Mouse (Mus musculus): ENCODE data around the gene Setd3. TPM values are rescaled to one million over a fixed set of nuclear protein-coding genes. Genes with fewer than 3 reads are reported as not detected.

Setd3 gene
- total and polyA plus RNA-seq, 3 experiments = 40.1 to 59.9 TPM; not detected in 1

DNA sequence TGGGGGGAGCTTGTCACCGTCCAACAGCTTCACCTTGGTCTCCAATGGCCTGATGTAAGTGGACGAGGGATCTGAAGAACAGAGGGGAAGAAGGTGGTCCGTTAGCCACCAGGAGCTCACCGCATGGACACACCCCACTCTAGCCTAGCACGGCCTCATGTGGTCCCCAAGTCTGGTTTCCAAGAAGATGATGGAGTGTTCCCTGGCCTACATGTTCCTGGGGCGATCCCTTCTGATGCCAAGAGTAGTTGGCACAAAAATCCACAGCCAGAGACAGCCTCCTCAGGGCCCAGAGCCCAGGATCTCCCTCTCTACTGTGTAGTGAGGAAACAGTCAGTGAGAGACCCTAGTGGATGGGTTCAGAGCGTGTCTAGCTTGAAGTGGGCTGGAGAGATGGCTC, 42.6 kb upstream of the Setd3 start:
- H3K27me3 ChIP-seq (ENCODE audit: control insufficient read depth in 1 of 2, insufficient read depth in 2 of 2, low read length in 2 of 2) = no peaks in the 10 kb centered on the region

DNA sequence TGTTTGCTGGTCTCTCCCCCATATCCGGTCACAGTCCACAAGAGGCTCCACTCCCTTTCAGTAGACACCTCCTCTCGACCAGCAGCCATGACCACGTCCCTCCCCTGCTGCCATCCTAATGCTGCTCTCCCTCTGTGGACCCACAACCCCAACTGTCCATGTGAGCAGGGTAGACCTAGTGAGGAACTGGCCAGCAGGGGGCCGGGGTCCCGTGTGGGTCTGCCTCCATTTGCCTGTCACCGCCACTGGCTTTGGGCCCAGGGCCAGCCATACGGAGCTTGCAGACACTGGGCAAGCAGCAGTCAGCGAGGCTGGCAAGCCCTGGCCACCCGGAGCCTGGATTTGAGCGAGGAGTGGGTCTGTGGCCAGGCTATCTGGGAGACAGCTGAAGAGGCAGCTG, 42.1 kb upstream of the Setd3 start:
- TF ChIP-seq ZKSCAN1 (IDR thresholded peaks at IDR 0.05; ENCODE audit: low read depth, low read length) = no peak
- TF ChIP-seq NELFE (IDR thresholded peaks at IDR 0.05; ENCODE audit: low read depth, low read length) = no peak
- no peak for TF ChIP-seq MYC (IDR thresholded peaks at IDR 0.05; ENCODE audit: low read depth, low read length)
- TF ChIP-seq ELF1 (IDR thresholded peaks at IDR 0.05; ENCODE audit: low read depth, low read length) = no peak
- TF ChIP-seq CTCF (IDR thresholded peaks at IDR 0.05 in 2 of 3, conservative IDR thresholded peaks at IDR 0.05 in 1 of 3; ENCODE audit: control insufficient read depth in 1 of 3, insufficient read depth in 1 of 3, low read depth in 2 of 3, low read length in 3 of 3, poor library complexity in 1 of 3, severe bottlenecking in 1 of 3) = peak in 1 of 3 experiments; percentile 9; a peak in 1 of 6 replicates
- Histone ChIP-seq H3K4me3 (ENCODE audit: control insufficient read depth in 1 of 2, insufficient read depth in 1 of 2, low read depth in 2 of 2, low read length in 2 of 2) (no peak overlapping the region), H3K27me3 (ENCODE audit: control insufficient read depth in 1 of 2, insufficient read depth in 2 of 2, low read length in 2 of 2) (no peaks in the 10 kb centered on the region), H3K36me3 (ENCODE audit: control insufficient read depth in 1 of 2, insufficient read depth in 2 of 2, low read length in 2 of 2) (no peaks in the 10 kb centered on the region), H3K79me2 (ENCODE audit: control insufficient read depth, insufficient read depth, low read length, poor library complexity) (no peaks in the 10 kb centered on the region), H3K4me1 (ENCODE audit: control insufficient read depth in 1 of 2, insufficient read depth in 2 of 2, low read length in 2 of 2) (no peaks in the 10 kb centered on the region), H3K27ac (ENCODE audit: control insufficient read depth, low read depth, low read length) (no peak overlapping the region), H3K9ac (ENCODE audit: control insufficient read depth, low read depth, low read length, poor library complexity, severe bottlenecking) (no peak overlapping the region), H3K9me3 (replicated peaks; ENCODE audit: insufficient read depth, low read length) (no peaks in the 10 kb centered on the region)
- DNase-seq (ENCODE audit: low read depth, low spot score) = no peak

More for the DNA sequence above, 42.6 kb upstream of the Setd3 start:
- Histone ChIP-seq H3K4me3 (ENCODE audit: control insufficient read depth in 1 of 2, insufficient read depth in 1 of 2, low read depth in 2 of 2, low read length in 2 of 2) (no peak overlapping the region), H3K9ac (ENCODE audit: control insufficient read depth, low read depth, low read length, poor library complexity, severe bottlenecking) (no peak overlapping the region), H3K79me2 (ENCODE audit: control insufficient read depth, insufficient read depth, low read length, poor library complexity) (no peaks in the 10 kb centered on the region), H3K36me3 (ENCODE audit: control insufficient read depth in 1 of 2, insufficient read depth in 2 of 2, low read length in 2 of 2) (no peaks in the 10 kb centered on the region), H3K27ac (ENCODE audit: control insufficient read depth, low read depth, low read length) (no peak overlapping the region), H3K4me1 (ENCODE audit: control insufficient read depth in 1 of 2, insufficient read depth in 2 of 2, low read length in 2 of 2) (no peaks in the 10 kb centered on the region), H3K9me3 (replicated peaks; ENCODE audit: insufficient read depth, low read length) (no peaks in the 10 kb centered on the region)
- DNase-seq (ENCODE audit: low read depth, low spot score) = no peak
- TF ChIP-seq RCOR1 (IDR thresholded peaks at IDR 0.05; ENCODE audit: low read depth, low read length) = no peak
- no peak for TF ChIP-seq MEF2A (IDR thresholded peaks at IDR 0.05; ENCODE audit: extremely low read depth, insufficient replicate concordance, low read depth, low read length, poor library complexity, severe bottlenecking)
- no peak for TF ChIP-seq POLR2AphosphoS5 (IDR thresholded peaks at IDR 0.05; ENCODE audit: borderline replicate concordance, low read depth, low read length)
- no peak for TF ChIP-seq TAL1 (IDR thresholded peaks at IDR 0.05; ENCODE audit: low read length)

DNA sequence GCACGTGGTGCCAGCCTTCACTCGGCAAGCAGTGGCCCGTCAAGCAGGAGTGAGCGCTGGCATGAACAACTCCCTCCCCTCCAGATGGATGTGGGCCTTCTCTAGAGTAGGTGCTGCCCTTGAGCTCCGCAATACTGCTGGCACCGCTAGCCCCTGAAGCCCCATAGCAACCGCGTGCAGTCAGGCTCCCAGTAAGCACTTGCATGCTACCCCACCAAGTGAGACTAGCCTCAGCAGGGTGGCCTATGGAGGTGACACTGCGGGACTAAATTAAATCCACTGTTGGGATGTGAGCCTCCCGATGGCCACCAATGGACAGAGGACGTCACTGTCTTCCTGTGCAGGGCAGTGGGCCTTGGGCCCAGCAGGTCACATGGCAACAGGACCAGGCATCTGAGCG, 41.5 kb upstream of the Setd3 start:
- DNase-seq (ENCODE audit: low read depth, low spot score) = no peak
- H3K9me3 ChIP-seq (replicated peaks; ENCODE audit: insufficient read depth, low read length) = no peaks in the 10 kb centered on the region
- H3K4me3 ChIP-seq (ENCODE audit: control insufficient read depth in 1 of 2, insufficient read depth in 1 of 2, low read depth in 2 of 2, low read length in 2 of 2) = no peak overlapping the region

More for the DNA sequence above, 41.5 kb upstream of the Setd3 start:
- Histone ChIP-seq H3K9ac (ENCODE audit: control insufficient read depth, low read depth, low read length, poor library complexity, severe bottlenecking) (no peak overlapping the region), H3K4me1 (ENCODE audit: control insufficient read depth in 1 of 2, insufficient read depth in 2 of 2, low read length in 2 of 2) (no peaks in the 10 kb centered on the region), H3K36me3 (ENCODE audit: control insufficient read depth in 1 of 2, insufficient read depth in 2 of 2, low read length in 2 of 2) (no peaks in the 10 kb centered on the region), H3K79me2 (ENCODE audit: control insufficient read depth, insufficient read depth, low read length, poor library complexity) (no peaks in the 10 kb centered on the region), H3K27ac (ENCODE audit: control insufficient read depth, low read depth, low read length) (no peak overlapping the region), H3K27me3 (ENCODE audit: control insufficient read depth in 1 of 2, insufficient read depth in 2 of 2, low read length in 2 of 2) (no peaks in the 10 kb centered on the region)
- no peak for TF ChIP-seq GABPA (IDR thresholded peaks at IDR 0.05; ENCODE audit: low read depth, low read length)
- TF ChIP-seq RCOR1 (IDR thresholded peaks at IDR 0.05; ENCODE audit: low read depth, low read length) = no peak
- no peak for TF ChIP-seq MAZ (IDR thresholded peaks at IDR 0.05; ENCODE audit: low read depth, low read length)
- TF ChIP-seq MEF2A (IDR thresholded peaks at IDR 0.05; ENCODE audit: extremely low read depth, insufficient replicate concordance, low read depth, low read length, poor library complexity, severe bottlenecking) = no peak
- no peak for TF ChIP-seq ZNF384 (IDR thresholded peaks at IDR 0.05; ENCODE audit: low read depth, low read length)
- TF ChIP-seq CHD1 (IDR thresholded peaks at IDR 0.05; ENCODE audit: low read depth, low read length) = no peak
- TF ChIP-seq USF1 (IDR thresholded peaks at IDR 0.05; ENCODE audit: low read depth, low read length) = no peak
- no peak for TF ChIP-seq SIN3A (IDR thresholded peaks at IDR 0.05; ENCODE audit: low read length)
- TF ChIP-seq ZC3H11A (IDR thresholded peaks at IDR 0.05; ENCODE audit: low read depth, low read length) = no peak
- TF ChIP-seq EP300 (IDR thresholded peaks at IDR 0.05; ENCODE audit: low read depth in 1 of 2, low read length in 2 of 2) = no peak
- TF ChIP-seq MYC (IDR thresholded peaks at IDR 0.05; ENCODE audit: low read depth, low read length) = no peak
- TF ChIP-seq ELF1 (IDR thresholded peaks at IDR 0.05; ENCODE audit: low read depth, low read length) = no peak
- no peak for TF ChIP-seq TAL1 (IDR thresholded peaks at IDR 0.05; ENCODE audit: low read length)
- TF ChIP-seq SMC3 (IDR thresholded peaks at IDR 0.05; ENCODE audit: low read depth, low read length) = no peak

All from MEL (cell line).